Mouse (Mus musculus): ENCODE data around the gene Gtf3a.
"Not testable (repeated sequence)": the region's sequence is repeated elsewhere in the genome, so short reads cannot be mapped to it uniquely, and the experiment has no call there.

Gene Gtf3a

GRCm38 (mm10) chr5:146913355-146913754, 35.1 kb upstream of the Gtf3a start:
- Histone ChIP-seq H3K27me3 (ENCODE audit: insufficient read depth, low read length) (peaks cover 3% of the 10 kb centered on the region; the same call in 1 of the 2 replicates), H3K36me3 (ENCODE audit: insufficient read depth, low read length) (no peaks in the 10 kb centered on the region), H3K4me3 (replicated peaks; ENCODE audit: low read length) (no peak overlapping the region), H3K4me1 (replicated peaks; ENCODE audit: low read depth, low read length) (peaks cover 83% of the 10 kb centered on the region), H3K9me3 (ENCODE audit: low read length) (no peaks in the 10 kb centered on the region)
- TF ChIP-seq POU5F1 (IDR thresholded peaks at IDR 0.05; ENCODE audit: borderline replicate concordance, low read length) (no peak), CTCF (conservative IDR thresholded peaks at IDR 0.05; ENCODE audit: low read length) (no peak), NANOG (IDR thresholded peaks at IDR 0.05; ENCODE audit: borderline replicate concordance, low read length) (no peak)

DNA sequence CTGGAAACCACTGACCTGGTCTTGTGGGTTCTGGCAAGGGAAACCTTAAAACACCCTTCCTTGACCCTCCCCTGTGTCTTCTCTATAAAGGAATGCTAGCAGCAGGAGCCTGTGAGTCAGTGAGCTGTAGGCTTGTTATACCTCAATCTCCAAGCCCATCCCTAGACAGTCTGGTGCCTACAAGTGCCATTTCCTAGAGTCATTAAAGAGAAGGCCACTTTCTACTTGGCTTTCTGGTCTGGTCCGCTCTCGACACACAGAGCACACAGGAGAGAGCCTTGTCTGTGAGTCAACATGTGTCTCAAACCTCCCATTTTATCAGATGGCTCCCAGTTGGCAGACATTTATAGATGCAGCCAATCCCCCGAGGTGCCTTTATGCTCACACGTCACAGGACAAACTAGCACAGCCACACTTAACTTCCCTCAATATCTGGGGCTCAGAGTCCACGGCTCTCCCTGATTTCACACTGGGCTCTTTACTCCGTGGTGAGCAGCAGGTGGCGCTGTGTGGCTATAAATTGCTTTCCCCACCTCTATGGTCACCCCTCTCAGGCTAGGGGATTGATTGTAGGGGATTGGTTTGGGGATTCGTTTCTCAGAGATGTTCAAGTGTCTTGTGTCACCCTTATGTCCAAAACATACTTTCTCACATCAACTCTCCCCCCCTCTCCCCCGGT, 34.2 kb upstream of the Gtf3a start:
- peak; percentile 78 for TF ChIP-seq CTCF (conservative IDR thresholded peaks at IDR 0.05; ENCODE audit: low read length)
- TF ChIP-seq NANOG (IDR thresholded peaks at IDR 0.05; ENCODE audit: borderline replicate concordance, low read length): no peak
- TF ChIP-seq POU5F1 (IDR thresholded peaks at IDR 0.05; ENCODE audit: borderline replicate concordance, low read length): no peak
- Histone ChIP-seq H3K4me3 (replicated peaks; ENCODE audit: low read length) (no peak overlapping the region), H3K4me1 (replicated peaks; ENCODE audit: low read depth, low read length) (peaks cover 83% of the 10 kb centered on the region), H3K9me3 (ENCODE audit: low read length) (no peaks in the 10 kb centered on the region), H3K27me3 (ENCODE audit: insufficient read depth, low read length) (peaks cover 3% of the 10 kb centered on the region; the same call in 1 of the 2 replicates), H3K36me3 (ENCODE audit: insufficient read depth, low read length) (no peaks in the 10 kb centered on the region)

DNA sequence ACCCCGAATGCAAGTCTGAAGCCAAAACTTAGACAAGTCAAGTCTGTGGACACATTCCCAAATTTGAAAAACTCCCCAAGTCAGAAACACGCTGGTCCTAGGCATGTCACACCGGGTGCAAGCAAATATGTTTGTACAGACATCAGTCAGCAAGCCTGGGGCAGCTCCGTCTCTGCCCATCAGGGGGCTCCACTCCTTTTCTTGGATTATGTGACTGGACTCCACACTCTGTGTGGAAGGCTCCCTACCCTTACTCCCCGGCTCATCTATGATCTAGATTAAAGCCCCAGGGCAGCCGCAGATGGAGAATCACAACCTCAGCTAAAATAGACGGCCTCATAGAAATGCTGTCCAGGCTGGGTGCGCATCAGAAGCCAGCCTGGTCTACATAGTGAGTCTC, 32.2 kb upstream of the Gtf3a start:
- H3K27me3 ChIP-seq (ENCODE audit: insufficient read depth, low read length): no peaks in the 10 kb centered on the region
- no peaks in the 10 kb centered on the region for H3K9me3 ChIP-seq (ENCODE audit: low read length)
- 0 out of 2 replicates have a peak overlapping the region, but pooled peaks have one; percentile 21 for H3K4me3 ChIP-seq (replicated peaks; ENCODE audit: low read length)
- peaks cover 84% of the 10 kb centered on the region for H3K4me1 ChIP-seq (replicated peaks; ENCODE audit: low read depth, low read length)
- H3K36me3 ChIP-seq (ENCODE audit: insufficient read depth, low read length): no peaks in the 10 kb centered on the region
- peak; percentile 63 for TF ChIP-seq CTCF (conservative IDR thresholded peaks at IDR 0.05; ENCODE audit: low read length)
- TF ChIP-seq POU5F1 (IDR thresholded peaks at IDR 0.05; ENCODE audit: borderline replicate concordance, low read length): no peak

GRCm38 (mm10) chr5:146916806-146917205, 31.7 kb upstream of the Gtf3a start:
- no peaks in the 10 kb centered on the region for H3K27me3 ChIP-seq (ENCODE audit: insufficient read depth, low read length)
- no peak for TF ChIP-seq NANOG (IDR thresholded peaks at IDR 0.05; ENCODE audit: borderline replicate concordance, low read length)
- no peak for TF ChIP-seq POU5F1 (IDR thresholded peaks at IDR 0.05; ENCODE audit: borderline replicate concordance, low read length)
- H3K36me3 ChIP-seq (ENCODE audit: insufficient read depth, low read length): no peaks in the 10 kb centered on the region
- H3K4me1 ChIP-seq (replicated peaks; ENCODE audit: low read depth, low read length): peaks cover 84% of the 10 kb centered on the region
- no peaks in the 10 kb centered on the region for H3K9me3 ChIP-seq (ENCODE audit: low read length)
- H3K4me3 ChIP-seq (replicated peaks; ENCODE audit: low read length): 0 out of 2 replicates have a peak overlapping the region, but pooled peaks have one; percentile 21

DNA sequence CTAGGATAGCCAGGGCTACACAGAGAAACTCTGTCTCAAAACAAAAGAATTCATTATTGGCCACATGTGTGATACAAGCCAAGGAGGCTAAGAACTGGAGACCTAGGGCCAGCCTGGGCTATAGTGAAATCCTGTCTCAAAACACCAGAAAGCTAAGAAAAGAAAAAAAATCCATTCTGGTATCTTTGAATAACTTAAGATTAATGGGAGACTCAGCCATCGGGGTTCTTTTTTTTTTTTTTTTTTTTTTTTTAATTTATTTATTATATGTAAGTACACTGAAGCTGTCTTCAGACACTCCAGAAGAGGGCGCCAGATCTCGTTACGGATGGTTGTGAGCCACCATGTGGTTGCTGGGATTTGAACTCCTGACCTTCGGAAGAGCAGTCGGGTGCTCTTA, 31.1 kb upstream of the Gtf3a start:
- H3K27me3 ChIP-seq (ENCODE audit: insufficient read depth, low read length); H3K4me3 ChIP-seq (replicated peaks; ENCODE audit: low read length); H3K36me3 ChIP-seq (ENCODE audit: insufficient read depth, low read length); H3K9me3 ChIP-seq (ENCODE audit: low read length): not testable (repeated sequence)
- H3K4me1 ChIP-seq (replicated peaks; ENCODE audit: low read depth, low read length): peaks cover 81% of the 10 kb centered on the region

- no peak for TF ChIP-seq CTCF (conservative IDR thresholded peaks at IDR 0.05; ENCODE audit: low read length)
- no peak for TF ChIP-seq POU5F1 (IDR thresholded peaks at IDR 0.05; ENCODE audit: borderline replicate concordance, low read length)
- no peak for TF ChIP-seq NANOG (IDR thresholded peaks at IDR 0.05; ENCODE audit: borderline replicate concordance, low read length)
Measured at GRCm38 (mm10) chr5:146919874-146920273, 28.6 kb upstream of the Gtf3a start.

GRCm38 (mm10) chr5:146920314-146921161, 27.9 kb upstream of the Gtf3a start:
- no peaks in the 10 kb centered on the region for H3K27me3 ChIP-seq (ENCODE audit: insufficient read depth, low read length)
- peaks cover 66% of the 10 kb centered on the region for H3K4me1 ChIP-seq (replicated peaks; ENCODE audit: low read depth, low read length)
- H3K36me3 ChIP-seq (ENCODE audit: insufficient read depth, low read length): no peaks in the 10 kb centered on the region
- H3K9me3 ChIP-seq (ENCODE audit: low read length): no peaks in the 10 kb centered on the region
- no peak for TF ChIP-seq POU5F1 (IDR thresholded peaks at IDR 0.05; ENCODE audit: borderline replicate concordance, low read length)
- TF ChIP-seq NANOG (IDR thresholded peaks at IDR 0.05; ENCODE audit: borderline replicate concordance, low read length): no peak
- no peak for TF ChIP-seq CTCF (conservative IDR thresholded peaks at IDR 0.05; ENCODE audit: low read length)
- H3K4me3 ChIP-seq (replicated peaks; ENCODE audit: low read length): peak overlapping the region; percentile 61

More at GRCm38 (mm10) chr5:146919874-146920273, 28.6 kb upstream of the Gtf3a start:
- Histone ChIP-seq H3K27me3 (ENCODE audit: insufficient read depth, low read length) (no peaks in the 10 kb centered on the region), H3K9me3 (ENCODE audit: low read length) (no peaks in the 10 kb centered on the region), H3K4me3 (replicated peaks; ENCODE audit: low read length) (peak overlapping the region; percentile 61), H3K36me3 (ENCODE audit: insufficient read depth, low read length) (no peaks in the 10 kb centered on the region), H3K4me1 (replicated peaks; ENCODE audit: low read depth, low read length) (peaks cover 70% of the 10 kb centered on the region)

- Histone ChIP-seq H3K4me3 (replicated peaks; ENCODE audit: low read length) (0 out of 2 replicates have a peak overlapping the region, but pooled peaks have one; percentile 37), H3K9me3 (ENCODE audit: low read length) (no peaks in the 10 kb centered on the region), H3K4me1 (replicated peaks; ENCODE audit: low read depth, low read length) (peaks cover 62% of the 10 kb centered on the region), H3K27me3 (ENCODE audit: insufficient read depth, low read length) (no peaks in the 10 kb centered on the region), H3K36me3 (ENCODE audit: insufficient read depth, low read length) (no peaks in the 10 kb centered on the region)
- TF ChIP-seq NANOG (IDR thresholded peaks at IDR 0.05; ENCODE audit: borderline replicate concordance, low read length) (no peak), POU5F1 (IDR thresholded peaks at IDR 0.05; ENCODE audit: borderline replicate concordance, low read length) (no peak), CTCF (conservative IDR thresholded peaks at IDR 0.05; ENCODE audit: low read length) (no peak)
Measured at GRCm38 (mm10) chr5:146921224-146921623, 27.2 kb upstream of the Gtf3a start.

Measured in E14TG2a.4 (cell line).